Mouse (Mus musculus) splenic B cell, adult 2 months (primary cell): ENCODE measurements around the gene Sap30l.

Source experiments
- DNase-seq: peaks from one replicate; pipeline ENCODE4 v3.0.0-alpha.2; 2011; ENCODE audit warnings: low read depth, low spot score
- H3K27me3 ChIP-seq: 2 replicates; pipeline ENCODE4 v1.6.1; 2012; ENCODE audit warnings: mild to moderate bottlenecking, low read length, moderate library complexity, mixed read lengths; ENCODE audit not compliant: control insufficient read depth, poor library complexity, insufficient read depth, severe bottlenecking
- H3K36me3 ChIP-seq: 2 replicates; pipeline ENCODE4 v1.6.1; 2012; ENCODE audit warnings: mild to moderate bottlenecking, low read length, moderate library complexity, mixed read lengths; ENCODE audit not compliant: control insufficient read depth, poor library complexity, insufficient read depth, severe bottlenecking

Gene Sap30l

GRCm38 (mm10) chr11:57779824-57780223 lies 21.6 kb upstream of the Sap30l start:
- Histone ChIP-seq H3K27me3 (no peaks in the 10 kb centered on the region), H3K36me3 (peaks cover 3% of the 10 kb centered on the region)
- DNase-seq = no peak

GRCm38 (mm10) chr11:57786616-57787418 lies 14.6 kb upstream of the Sap30l start:
- H3K36me3 ChIP-seq = no peaks in the 10 kb centered on the region; the same call in none of the 2 replicates
- no peak for DNase-seq

GRCm38 (mm10) chr11:57787913-57788312 lies 13.5 kb upstream of the Sap30l start:
- Histone ChIP-seq H3K27me3 (no peaks in the 10 kb centered on the region; the same call in 1 of the 2 replicates), H3K36me3 (no peaks in the 10 kb centered on the region; the same call in 1 of the 2 replicates)
- DNase-seq = peak; percentile 84

More at GRCm38 (mm10) chr11:57786616-57787418, 14.6 kb upstream of the Sap30l start:
- H3K27me3 ChIP-seq = no peaks in the 10 kb centered on the region

GRCm38 (mm10) chr11:57790866-57791535 lies 10.4 kb upstream of the Sap30l start:
- Histone ChIP-seq H3K36me3 (no peaks in the 10 kb centered on the region), H3K27me3 (no peaks in the 10 kb centered on the region; the same call in 1 of the 2 replicates)
- no peak for DNase-seq

- H3K36me3 ChIP-seq = no peaks in the 10 kb centered on the region
- no peak for DNase-seq
- H3K27me3 ChIP-seq = no peaks in the 10 kb centered on the region; the same call in 1 of the 2 replicates
These were observed 6.4 kb upstream of the Sap30l start for GRCm38 (mm10) chr11:57795086-57795485.

- DNase-seq = no peak
- Histone ChIP-seq H3K36me3 (no peaks in the 10 kb centered on the region), H3K27me3 (no peaks in the 10 kb centered on the region)
These were observed 3.6 kb upstream of the Sap30l start for GRCm38 (mm10) chr11:57797828-57798227.

GRCm38 (mm10) chr11:57799456-57799855 lies 2.0 kb upstream of the Sap30l start:
- H3K36me3 ChIP-seq = no peaks in the 10 kb centered on the region
- no peaks in the 10 kb centered on the region for H3K27me3 ChIP-seq
- DNase-seq = no peak

GRCm38 (mm10) chr11:57800266-57800951 lies 1.0 kb upstream of the Sap30l start:
- peak; percentile 27 for DNase-seq
- H3K27me3 ChIP-seq = no peaks in the 10 kb centered on the region
- no peaks in the 10 kb centered on the region for H3K36me3 ChIP-seq

GRCm38 (mm10) chr11:57801766-57802510 lies 501 bp downstream of the Sap30l start:
- no peaks in the 10 kb centered on the region for H3K27me3 ChIP-seq
- peak; percentile 35 for DNase-seq
- no peaks in the 10 kb centered on the region for H3K36me3 ChIP-seq

GRCm38 (mm10) chr11:57802511-57802870 lies 1.1 kb downstream of the Sap30l start:
- no peaks in the 10 kb centered on the region for H3K27me3 ChIP-seq
- peak; percentile 18 for DNase-seq
- H3K36me3 ChIP-seq = no peaks in the 10 kb centered on the region

GRCm38 (mm10) chr11:57805047-57805446 lies 3.6 kb downstream of the Sap30l start:
- H3K27me3 ChIP-seq = no peaks in the 10 kb centered on the region
- no peak for DNase-seq
- no peaks in the 10 kb centered on the region for H3K36me3 ChIP-seq

GRCm38 (mm10) chr11:57809017-57809731 lies 7.7 kb downstream of the Sap30l start:
- DNase-seq = no peak
- peaks cover 3% of the 10 kb centered on the region for H3K36me3 ChIP-seq
- H3K27me3 ChIP-seq = no peaks in the 10 kb centered on the region

GRCm38 (mm10) chr11:57809732-57810098 lies 8.3 kb downstream of the Sap30l start:
- no peak for DNase-seq
- Histone ChIP-seq H3K27me3 (no peaks in the 10 kb centered on the region), H3K36me3 (peaks cover 3% of the 10 kb centered on the region)

- H3K27me3 ChIP-seq = no peaks in the 10 kb centered on the region
- peaks cover 3% of the 10 kb centered on the region for H3K36me3 ChIP-seq
- no peak for DNase-seq
These were observed 9.6 kb downstream of the Sap30l start for GRCm38 (mm10) chr11:57811006-57811405.
